8 mouse cellular contexts compared by ENCODE assay signal in genomic region chr13:36116520-36117142, GRCm38 (mm10). TPM values are rescaled to one million over a fixed set of nuclear protein-coding genes. Genes with fewer than 3 reads are reported as not detected.
DNase-seq lines count a peak whose midpoint lies in the region; ATAC-seq and TF ChIP-seq lines count a peak whose summit lies in the region.

No protein-coding gene starts in this region.

- intact Hi-C loops in left cerebral cortex, adult 2 months (cut with DNase I) = loop anchor here (1.0 to 10.0 kb wide), 2 partner anchors 97 to 608 kb away; no protein-coding TSS in a partner anchor

- H3K9ac ChIP-seq in hindbrain, embryonic 14.5 days = peak overlapping the region; percentile 66

- TF ChIP-seq CTCF in left cerebral cortex, adult 2 months (IDR thresholded peaks at IDR 0.05) = no peak

- 7% methylated on average over 21 of the region's 21 CpGs for WGBS in hindbrain, embryonic 14.5 days

- H3K4me3 ChIP-seq in hindbrain, embryonic 14.5 days (replicated peaks; ENCODE audit: low read length) = peak overlapping the region; percentile 84
- H3K4me3 ChIP-seq in left cerebral cortex, adult 2 months = peak overlapping the region; percentile 89

- peak overlapping the region; percentile 69 for H3K4me2 ChIP-seq in hindbrain, embryonic 14.5 days (replicated peaks)

- peak; percentile 24 for DNase-seq in NIH3T3 (ENCODE audit: low read depth)
- DNase-seq in cerebellum, adult 8-10 months = peak; percentile 47
- peak; percentile 35 for DNase-seq in forelimb bud, embryonic 11.5 days (ENCODE audit: low read depth, low spot score)
- no peak for DNase-seq in hindbrain, embryonic 14.5 days (ENCODE audit: low spot score)
- DNase-seq in left cerebral cortex, adult 2 months (ENCODE audit: extremely low spot score in 1 of 2, low spot score in 2 of 2) = peak; percentile 27 to 46
- DNase-seq in lung, postnatal 4 days = peak; percentile 33 to 50
- peak; percentile 24 for DNase-seq in right cerebral cortex, postnatal 14 days
- peak; percentile 13 to 19 for DNase-seq in urinary bladder, postnatal 36 days (ENCODE audit: low spot score in 2 of 2)

- H3K27me3 ChIP-seq in hindbrain, embryonic 14.5 days (ENCODE audit: control insufficient read depth, insufficient read depth, low read length) = no peaks in the 10 kb centered on the region

- peak; percentile 15 for ATAC-seq in hindbrain, embryonic 14.5 days (ENCODE audit: low FRiP score)

- peak overlapping the region; percentile 98; the same call in 1 of the 2 replicates for H3K27ac ChIP-seq in hindbrain, embryonic 14.5 days
- peak overlapping the region; percentile 97 for H3K27ac ChIP-seq in left cerebral cortex, adult 2 months

- no peaks in the 10 kb centered on the region for H3K9me3 ChIP-seq in hindbrain, embryonic 14.5 days (ENCODE audit: control insufficient read depth, low read length)

- peaks cover 18% of the 10 kb centered on the region for H3K4me1 ChIP-seq in hindbrain, embryonic 14.5 days (replicated peaks; ENCODE audit: control insufficient read depth, insufficient read depth, low read length)

- no peaks in the 10 kb centered on the region for H3K36me3 ChIP-seq in hindbrain, embryonic 14.5 days (replicated peaks; ENCODE audit: control insufficient read depth, insufficient read depth)

RNA-seq across cellular contexts. Expression of gene Fars2, which starts 0.6 kb away (rescaled TPM):
- polyA plus RNA-seq in hindbrain, embryonic 14.5 days (2014; fragmentation: Nextera tagmentation; extraction: Ambion mirVana) = 30.6 and 31.2 TPM in 2 replicates
- 10 to 100 TPM; 34.4 to 40.7 TPM for total RNA-seq in left cerebral cortex, adult 2 months (2021)

RNA-seq across cellular contexts. Expression of gene Lyrm4, which starts 0.7 kb away (rescaled TPM):
- polyA plus RNA-seq in hindbrain, embryonic 14.5 days (2014; fragmentation: Nextera tagmentation; extraction: Ambion mirVana) = 38.4 and 43.4 TPM in 2 replicates
- 10 to 100 TPM; 20.7 to 21.6 TPM for total RNA-seq in left cerebral cortex, adult 2 months (2021)
